Mouse (Mus musculus) heart, embryonic 16.5 days (tissue): ENCODE data around the gene Fcrl5. TPM values are rescaled to one million over a fixed set of nuclear protein-coding genes. Genes with fewer than 3 reads are reported as not detected.
"Not testable (repeated sequence)": the region's sequence is repeated elsewhere in the genome, so short reads cannot be mapped to it uniquely, and the experiment has no call there.

Source experiments
- ATAC-seq: fragments of 200-750 bp; cut with Nextera tagmentation; replicated peaks from 2 replicates; pipeline ENCODE4 v1.8.0; 2017; ENCODE audit warnings: moderate number of reproducible peaks; ENCODE audit not compliant: insufficient read depth, low FRiP score; ENCODE audit errors: extremely low read depth
- H3K27ac ChIP-seq: fragments of 300-500 bp; sonication (generic); 2 replicates; pipeline ENCODE4 v1.5.1; 2014; ENCODE audit warnings: mild to moderate bottlenecking, low read length, control low read depth, moderate library complexity
- H3K27me3 ChIP-seq: fragments of 300-500 bp; sonication (generic); 2 replicates; pipeline ENCODE4 v1.6.1; 2014; ENCODE audit warnings: low read length, mixed read lengths; ENCODE audit not compliant: control insufficient read depth, insufficient read depth
- H3K36me3 ChIP-seq: fragments of 300-500 bp; sonication (generic); 2 replicates; pipeline ENCODE4 v1.6.1; 2014; ENCODE audit not compliant: control insufficient read depth, insufficient read depth
- H3K4me1 ChIP-seq: fragments of 300-500 bp; sonication (generic); 2 replicates; pipeline ENCODE4 v1.6.1; 2014; ENCODE audit warnings: low read length, mixed read lengths; ENCODE audit not compliant: control insufficient read depth, insufficient read depth
- H3K4me2 ChIP-seq: fragments of 300-500 bp; sonication (generic); 2 replicates; pipeline ENCODE4 v1.6.1; 2014; ENCODE audit warnings: low read depth, mild to moderate bottlenecking, control low read depth, low read length
- H3K4me3 ChIP-seq: fragments of 300-500 bp; sonication (generic); 2 replicates; pipeline ENCODE4 v1.5.1; 2014; ENCODE audit warnings: mild to moderate bottlenecking, control low read depth, low read length
- H3K9ac ChIP-seq: fragments of 300-500 bp; sonication (generic); 2 replicates; pipeline ENCODE4 v1.6.1; 2014; ENCODE audit warnings: low read length, control low read depth
- H3K9me3 ChIP-seq: fragments of 300-500 bp; sonication (generic); replicated peaks from 2 replicates; pipeline ENCODE4 v1.6.1; 2016; ENCODE audit warnings: low read length; ENCODE audit not compliant: control insufficient read depth
- WGBS: fragments of 180-500 bp; shearing (Covaris S2); extraction: QIAGEN DNeasy Blood & Tissue Kit; methylation state at CpG from one replicate; pipeline ENCODE4 v1.1.7; 2014; 5-methylcytosine and 5-hydroxymethylcytosine counted together
- polyA plus RNA-seq: library from polyadenylated mRNA; unstranded; fragments of >200 nt; fragmentation: Nextera tagmentation; extraction: Ambion mirVana; gene quantifications from 2 replicates; pipeline ENCODE4 v1.2.1, GENCODE M21; 2015

Fcrl5 gene
- polyA plus RNA-seq, 1 experiment from 2014 or later = not detected

- Histone ChIP-seq H3K36me3 (no peaks in the 10 kb centered on the region), H3K27ac (no peak overlapping the region), H3K4me1 (no peaks in the 10 kb centered on the region), H3K9ac (no peak overlapping the region), H3K27me3 (no peaks in the 10 kb centered on the region), H3K4me2 (no peak overlapping the region), H3K4me3 (no peak overlapping the region), H3K9me3 (no peaks in the 10 kb centered on the region)
- WGBS = 61% methylated on average over 1 of the region's 1 CpGs
- ATAC-seq = no peak
Observed at GRCm38 (mm10) chr3:87420645-87421044, 14.9 kb upstream of the Fcrl5 start.

GRCm38 (mm10) chr3:87422386-87422910 lies 13.1 kb upstream of the Fcrl5 start:
- H3K9me3 ChIP-seq = no peaks in the 10 kb centered on the region
- no peaks in the 10 kb centered on the region for H3K4me1 ChIP-seq
- no peaks in the 10 kb centered on the region for H3K27me3 ChIP-seq
- H3K36me3 ChIP-seq = no peaks in the 10 kb centered on the region
- 75% methylated on average over 4 of the region's 4 CpGs for WGBS
- no peak for ATAC-seq
- no peak overlapping the region for H3K4me3 ChIP-seq
- H3K4me2 ChIP-seq = no peak overlapping the region
- H3K27ac ChIP-seq = no peak overlapping the region
- no peak overlapping the region for H3K9ac ChIP-seq

GRCm38 (mm10) chr3:87440586-87440985 lies 5.0 kb downstream of the Fcrl5 start:
- ATAC-seq = no peak
- 75% methylated on average over 1 of the region's 1 CpGs for WGBS
- Histone ChIP-seq H3K4me3 (no peak overlapping the region), H3K9ac (no peak overlapping the region), H3K4me1 (no peaks in the 10 kb centered on the region), H3K36me3 (no peaks in the 10 kb centered on the region), H3K27me3 (no peaks in the 10 kb centered on the region), H3K4me2 (no peak overlapping the region), H3K9me3 (no peaks in the 10 kb centered on the region), H3K27ac (no peak overlapping the region)

GRCm38 (mm10) chr3:87443968-87444367 lies 8.4 kb downstream of the Fcrl5 start:
- Histone ChIP-seq H3K27ac (no peak overlapping the region), H3K36me3 (no peaks in the 10 kb centered on the region), H3K4me3 (no peak overlapping the region), H3K4me1 (no peaks in the 10 kb centered on the region), H3K9ac (no peak overlapping the region), H3K4me2 (no peak overlapping the region), H3K27me3 (no peaks in the 10 kb centered on the region), H3K9me3 (no peaks in the 10 kb centered on the region)
- ATAC-seq = no peak
- WGBS = 53% methylated on average over 6 of the region's 6 CpGs

GRCm38 (mm10) chr3:87465454-87465853 lies 29.9 kb downstream of the Fcrl5 start:
- Histone ChIP-seq H3K27me3 (no peaks in the 10 kb centered on the region), H3K27ac (no peak overlapping the region), H3K9me3 (no peaks in the 10 kb centered on the region), H3K9ac (no peak overlapping the region), H3K4me3 (no peak overlapping the region), H3K36me3 (no peaks in the 10 kb centered on the region), H3K4me2 (no peak overlapping the region), H3K4me1 (no peaks in the 10 kb centered on the region)
- no peak for ATAC-seq
- WGBS = 78% methylated on average over 3 of the region's 3 CpGs

GRCm38 (mm10) chr3:87467011-87467410 lies 31.4 kb downstream of the Fcrl5 start:
- no peak overlapping the region for H3K4me3 ChIP-seq
- H3K27ac ChIP-seq = no peak overlapping the region
- no peaks in the 10 kb centered on the region for H3K27me3 ChIP-seq
- H3K4me2 ChIP-seq = no peak overlapping the region
- H3K4me1 ChIP-seq = no peaks in the 10 kb centered on the region
- H3K9ac ChIP-seq = no peak overlapping the region
- H3K9me3 ChIP-seq = no peaks in the 10 kb centered on the region
- 65% methylated on average over 6 of the region's 6 CpGs for WGBS
- no peak for ATAC-seq
- no peaks in the 10 kb centered on the region for H3K36me3 ChIP-seq

GRCm38 (mm10) chr3:87467416-87467815 lies 31.8 kb downstream of the Fcrl5 start:
- ATAC-seq = no peak
- Histone ChIP-seq H3K9ac (no peak overlapping the region), H3K27me3 (no peaks in the 10 kb centered on the region), H3K36me3 (no peaks in the 10 kb centered on the region), H3K9me3 (no peaks in the 10 kb centered on the region), H3K27ac (no peak overlapping the region), H3K4me1 (no peaks in the 10 kb centered on the region), H3K4me2 (no peak overlapping the region), H3K4me3 (no peak overlapping the region)
- WGBS = 86% methylated on average over 9 of the region's 9 CpGs

GRCm38 (mm10) chr3:87477948-87478347 lies 42.4 kb downstream of the Fcrl5 start:
- ATAC-seq, H3K36me3 ChIP-seq, H3K4me1 ChIP-seq, H3K27me3 ChIP-seq, H3K27ac ChIP-seq, H3K4me2 ChIP-seq, H3K9ac ChIP-seq, H3K4me3 ChIP-seq, H3K9me3 ChIP-seq: not testable (repeated sequence)
- 72% methylated on average over 3 of the region's 3 CpGs for WGBS

GRCm38 (mm10) chr3:87478596-87478995 lies 43.0 kb downstream of the Fcrl5 start:
- H3K9ac ChIP-seq, H3K36me3 ChIP-seq, H3K4me3 ChIP-seq, H3K9me3 ChIP-seq, H3K4me2 ChIP-seq, ATAC-seq, H3K4me1 ChIP-seq, H3K27me3 ChIP-seq, H3K27ac ChIP-seq: not testable (repeated sequence)
- WGBS = 79% methylated on average over 6 of the region's 6 CpGs

- H3K9me3 ChIP-seq, H3K4me3 ChIP-seq, H3K9ac ChIP-seq, ATAC-seq, H3K27ac ChIP-seq, H3K36me3 ChIP-seq, H3K4me2 ChIP-seq, H3K4me1 ChIP-seq, H3K27me3 ChIP-seq: not testable (repeated sequence)
Observed at GRCm38 (mm10) chr3:87479230-87479629, 43.7 kb downstream of the Fcrl5 start.
